Mouse (Mus musculus): ENCODE results near the gene Lipa.

Lipa gene

GRCm38 (mm10) chr19:34450784-34451370 is 76.4 kb downstream of the Lipa start:
- no peak for DNase-seq

- DNase-seq = no peak
Observed at GRCm38 (mm10) chr19:34448851-34449250, 78.4 kb downstream of the Lipa start.

GRCm38 (mm10) chr19:34445410-34446012 is 81.8 kb downstream of the Lipa start:
- no peak for DNase-seq

DNA sequence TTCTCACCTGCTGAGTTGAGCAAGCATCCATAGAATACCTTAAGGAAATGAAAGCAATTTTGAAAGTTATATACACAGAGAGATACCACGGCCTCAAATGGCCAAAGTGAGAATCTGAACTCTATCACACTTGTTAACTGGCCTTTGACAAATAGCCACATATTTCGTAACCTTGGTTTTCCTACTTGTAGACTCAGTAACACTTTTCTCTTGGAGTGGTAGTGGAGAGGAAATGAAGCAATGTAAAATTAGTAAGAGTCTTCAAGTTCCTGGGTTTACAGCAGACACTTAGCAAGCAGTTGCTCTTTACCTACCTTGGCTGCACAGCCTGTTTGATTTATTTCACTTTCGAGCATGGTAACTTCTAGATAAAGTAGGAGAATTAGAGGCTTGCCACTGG is 82.5 kb downstream of the Lipa start:
- DNase-seq = no peak
